Comparison of ENCODE assay signal across 8 mouse cellular contexts in the genomic region with DNA sequence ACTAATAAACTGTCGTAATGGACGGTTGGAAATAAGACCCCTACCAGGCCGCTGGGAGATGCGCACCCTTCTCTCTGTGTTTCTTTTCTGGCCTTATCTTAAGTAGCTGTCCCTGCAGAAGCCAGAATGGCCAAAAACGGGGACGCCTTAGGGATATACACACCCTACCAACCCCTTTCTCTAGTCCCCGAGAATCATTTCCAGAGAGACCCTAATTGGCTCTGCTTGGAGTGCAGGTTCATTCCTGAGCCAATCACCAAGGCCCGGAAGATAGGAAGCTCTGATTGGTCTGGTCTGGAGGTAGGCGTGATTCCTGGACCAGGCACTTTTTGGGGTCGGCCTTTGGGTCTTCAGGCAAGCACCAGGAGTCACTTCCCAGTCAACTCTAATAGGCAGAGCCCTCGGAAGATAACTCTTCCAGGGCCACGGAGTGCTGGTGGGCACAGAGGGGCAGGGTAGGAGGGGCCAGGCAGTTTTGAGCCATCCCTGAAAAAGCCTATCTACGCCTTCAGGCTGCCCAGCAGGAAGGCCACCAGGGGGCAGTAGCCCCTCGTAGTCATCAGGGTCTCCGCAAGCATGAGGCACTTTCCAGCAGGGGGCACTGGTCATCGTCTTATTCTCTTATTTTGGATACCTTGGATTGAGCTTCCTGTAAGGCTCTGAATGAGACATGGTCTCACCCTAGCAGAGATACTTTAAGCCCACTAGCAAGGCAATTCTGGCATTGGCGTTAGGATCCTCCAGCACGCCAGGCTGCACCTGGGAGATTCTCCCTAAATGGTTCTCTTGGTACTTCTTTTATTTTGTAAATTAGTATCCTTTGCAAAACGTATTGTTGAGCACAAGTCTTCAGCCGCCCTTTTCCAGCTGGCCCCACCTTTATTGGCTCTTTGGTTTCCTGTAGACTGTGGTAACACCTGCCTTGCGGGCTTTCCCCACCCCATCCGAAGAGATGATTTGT. TPM values are rescaled to one million over a fixed set of nuclear protein-coding genes. Genes with fewer than 3 reads are reported as not detected.
A peak's percentile ranks its signal among the peaks of the same experiment; 100 is the strongest.
DNase-seq lines count a peak whose midpoint lies in the region; ATAC-seq lines count a peak whose summit lies in the region.

No protein-coding gene starts in this region.

- peak overlapping the region; percentile 87 for H3K27ac ChIP-seq in forebrain, embryonic 10.5 days
- H3K27ac ChIP-seq in heart, embryonic 15.5 days, result no peak overlapping the region
- H3K27ac ChIP-seq in liver, embryonic 12.5 days, result peak overlapping the region; percentile 59

- H3K27me3 ChIP-seq in forebrain, embryonic 10.5 days (ENCODE audit: poor library complexity, severe bottlenecking), result no peaks in the 10 kb centered on the region
- no peaks in the 10 kb centered on the region for H3K27me3 ChIP-seq in heart, embryonic 15.5 days
- H3K27me3 ChIP-seq in liver, embryonic 12.5 days (replicated peaks), result no peaks in the 10 kb centered on the region
- H3K27me3 ChIP-seq in splenic B cell, adult 2 months (ENCODE audit: control insufficient read depth, insufficient read depth, low read length, poor library complexity, severe bottlenecking), result no peaks in the 10 kb centered on the region

- 0 out of 2 replicates have a peak, but pooled peaks cover 1% of the 10 kb centered on the region for H3K36me3 ChIP-seq in forebrain, embryonic 10.5 days (replicated peaks)
- no peaks in the 10 kb centered on the region for H3K36me3 ChIP-seq in heart, embryonic 15.5 days
- H3K36me3 ChIP-seq in liver, embryonic 12.5 days, result no peaks in the 10 kb centered on the region
- no peaks in the 10 kb centered on the region for H3K36me3 ChIP-seq in splenic B cell, adult 2 months (ENCODE audit: control insufficient read depth, insufficient read depth, low read length, poor library complexity, severe bottlenecking)

- H3K9me3 ChIP-seq in forebrain, embryonic 10.5 days, result no peaks in the 10 kb centered on the region
- H3K9me3 ChIP-seq in heart, embryonic 15.5 days (replicated peaks), result no peaks in the 10 kb centered on the region
- H3K9me3 ChIP-seq in liver, embryonic 12.5 days (replicated peaks), result no peaks in the 10 kb centered on the region

- DNase-seq in CD8-positive naive resting alpha-beta T cell, adult 2 months (ENCODE audit: low read depth in 2 of 2, low spot score in 2 of 2), result peak; percentile 92 to 97
- DNase-seq in c-Kit-positive CD71-negative TER-119-negative erythroid progenitor cells, embryonic 14.5 days (ENCODE audit: low read depth), result peak; percentile 99
- DNase-seq in forebrain, embryonic 10.5 days (ENCODE audit: extremely low spot score, low spot score), result peak; percentile 94
- DNase-seq in kidney, postnatal 14 days, result peak; percentile 95
- peak; percentile 97 for DNase-seq in naive thymus-derived CD4-positive, alpha-beta T cell, adult 2 months (ENCODE audit: low read depth)
- DNase-seq in splenic B cell, adult 2 months (ENCODE audit: low read depth, low spot score), result peak; percentile 97

- peaks cover 18% of the 10 kb centered on the region for H3K4me1 ChIP-seq in forebrain, embryonic 10.5 days
- H3K4me1 ChIP-seq in heart, embryonic 15.5 days (replicated peaks), result peaks cover 14% of the 10 kb centered on the region
- H3K4me1 ChIP-seq in liver, embryonic 12.5 days, result peaks cover 28% of the 10 kb centered on the region

- H3K4me2 ChIP-seq in heart, embryonic 15.5 days, result peak overlapping the region; percentile 80
- peak overlapping the region; percentile 68 for H3K4me2 ChIP-seq in liver, embryonic 12.5 days

- 9% methylated on average over 22 of the region's 22 CpGs for WGBS in forebrain, embryonic 10.5 days
- WGBS in heart, embryonic 15.5 days, result 8% methylated on average over 22 of the region's 22 CpGs
- 8% methylated on average over 22 of the region's 22 CpGs for WGBS in liver, embryonic 12.5 days (ENCODE audit: insufficient replicate concordance)

- H3K4me3 ChIP-seq in forebrain, embryonic 10.5 days, result peak overlapping the region; percentile 59
- peak overlapping the region; percentile 50 for H3K4me3 ChIP-seq in heart, embryonic 15.5 days
- peak overlapping the region; percentile 50 for H3K4me3 ChIP-seq in liver, embryonic 12.5 days

- ATAC-seq in heart, embryonic 15.5 days (replicated peaks; ENCODE audit: insufficient number of reproducible peaks, insufficient read depth, low FRiP score, low read depth), result peak; percentile 89
- peak; percentile 93 for ATAC-seq in liver, embryonic 12.5 days

- H3K9ac ChIP-seq in heart, embryonic 15.5 days, result peak overlapping the region; percentile 28
- H3K9ac ChIP-seq in liver, embryonic 12.5 days, result peak overlapping the region; percentile 50

RNA-seq across cellular contexts. Expression of gene Znfx1, which starts 9.1 kb away (rescaled TPM):
- polyA plus RNA-seq in forebrain, embryonic 10.5 days (2016; fragmentation: Nextera tagmentation; extraction: Ambion mirVana), result 5.2 and 5.3 TPM in 2 replicates
- polyA plus RNA-seq in heart, embryonic 15.5 days (2015; fragmentation: Nextera tagmentation; extraction: Ambion mirVana), result 6.2 and 8.3 TPM in 2 replicates
- 13.7 and 13.8 TPM in 2 replicates for polyA plus RNA-seq in liver, embryonic 12.5 days (2016; fragmentation: Nextera tagmentation; extraction: Ambion mirVana)

RNA-seq across cellular contexts. Expression of gene Ddx27, which starts 56.9 kb away (rescaled TPM):
- polyA plus RNA-seq in forebrain, embryonic 10.5 days (2016; fragmentation: Nextera tagmentation; extraction: Ambion mirVana), result 76.1 and 77.8 TPM in 2 replicates
- 24.2 and 31.0 TPM in 2 replicates for polyA plus RNA-seq in heart, embryonic 15.5 days (2015; fragmentation: Nextera tagmentation; extraction: Ambion mirVana)
- polyA plus RNA-seq in liver, embryonic 12.5 days (2016; fragmentation: Nextera tagmentation; extraction: Ambion mirVana), result 78.8 and 79.3 TPM in 2 replicates
